Mouse (Mus musculus): Measurements from ENCODE around the gene Mkrn1. TPM values are rescaled to one million over a fixed set of nuclear protein-coding genes. Genes with fewer than 3 reads are reported as not detected.

The Mkrn1 gene
- total and polyA plus RNA-seq, 2 experiments from 2014 or later, result 57.5 to 61.1 TPM

DNA sequence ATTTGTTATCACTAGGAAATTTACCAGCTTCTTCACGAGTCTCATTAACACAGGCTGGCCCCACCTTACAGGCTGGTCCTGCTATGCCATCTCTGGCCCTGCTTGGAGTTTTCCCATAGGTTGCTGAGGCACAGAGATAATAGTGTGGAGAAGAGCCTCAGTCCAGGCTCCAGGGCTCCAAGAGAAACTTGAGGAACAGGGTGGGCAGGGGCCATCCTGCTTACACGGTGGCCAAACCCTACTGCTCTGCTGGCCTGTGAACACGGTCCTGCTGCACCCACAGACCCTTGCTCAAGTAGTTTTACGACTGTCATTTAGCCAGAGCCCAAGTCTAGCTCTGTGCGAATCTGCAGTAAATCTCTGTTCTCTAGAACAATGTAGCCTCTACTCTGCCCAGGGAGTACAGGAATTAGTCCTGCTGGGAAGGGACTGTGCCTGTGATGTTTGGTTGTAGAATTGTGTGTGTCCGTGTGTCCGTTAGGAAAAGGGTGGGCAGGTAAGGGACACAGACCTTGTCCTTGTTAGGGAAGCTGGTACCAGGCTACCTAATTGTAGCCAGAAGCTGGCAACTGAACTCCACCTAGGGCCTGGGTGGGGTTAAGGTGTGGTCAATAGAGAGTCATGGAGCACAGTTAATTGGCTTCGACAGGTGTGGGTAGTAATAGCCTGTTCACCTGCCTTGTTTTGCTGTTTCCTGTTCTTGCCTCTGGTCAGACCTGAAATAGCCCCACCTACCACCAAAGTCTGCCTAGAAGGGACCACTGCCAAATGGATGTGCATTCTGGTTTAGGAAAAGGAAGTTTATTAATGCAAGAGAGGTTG is 35.3 kb upstream of the Mkrn1 start:
- no peak for ATAC-seq (ENCODE audit: insufficient read depth, low read depth)
- Histone ChIP-seq H3K27ac (ENCODE audit: low read depth) (no peak overlapping the region), H3K4me2 (ENCODE audit: low read depth, low read length) (no peak overlapping the region), H3K27me3 (ENCODE audit: control insufficient read depth, insufficient read depth, low read length) (no peaks in the 10 kb centered on the region), H3K9ac (replicated peaks; ENCODE audit: low read depth, low read length) (no peak overlapping the region), H3K4me1 (ENCODE audit: control insufficient read depth, insufficient read depth) (no peaks in the 10 kb centered on the region), H3K9me3 (replicated peaks; ENCODE audit: control insufficient read depth, low read length) (no peaks in the 10 kb centered on the region), H3K36me3 (replicated peaks; ENCODE audit: control insufficient read depth, insufficient read depth, low read length) (0 out of 2 replicates have a peak, but pooled peaks cover 3% of the 10 kb centered on the region), H3K4me3 (ENCODE audit: low read depth, low read length) (no peak overlapping the region)
- DNase-seq (ENCODE audit: low spot score), result no peak
- 76% methylated on average over 8 of the region's 8 CpGs for WGBS
- TF ChIP-seq CTCF (IDR thresholded peaks at IDR 0.05; ENCODE audit: low read depth) (no peak), EP300 (IDR thresholded peaks at IDR 0.05; ENCODE audit: low read depth) (no peak)

DNA sequence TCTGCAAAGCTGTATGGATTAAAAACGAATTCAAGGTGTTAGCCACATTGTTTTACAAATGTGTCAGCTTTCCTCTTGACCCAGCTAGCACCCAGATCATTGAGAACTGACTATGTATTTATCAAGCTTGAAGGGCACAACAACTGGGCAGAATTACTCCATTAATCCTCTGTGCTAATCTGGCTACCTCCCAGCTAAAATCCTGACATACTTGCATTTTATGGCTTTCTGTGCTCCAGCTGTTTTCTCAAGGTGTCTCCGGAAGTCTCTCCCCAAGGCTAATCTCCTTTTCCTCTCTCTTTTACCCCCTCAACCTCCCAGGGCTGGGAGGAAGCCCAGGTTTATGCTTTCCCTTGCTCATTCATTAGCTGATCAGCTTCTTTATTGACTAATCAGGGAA is 34.4 kb upstream of the Mkrn1 start:
- Histone ChIP-seq H3K27ac (ENCODE audit: low read depth) (no peak overlapping the region), H3K36me3 (replicated peaks; ENCODE audit: control insufficient read depth, insufficient read depth, low read length) (no peaks in the 10 kb centered on the region), H3K4me3 (ENCODE audit: low read depth, low read length) (no peak overlapping the region), H3K9me3 (replicated peaks; ENCODE audit: control insufficient read depth, low read length) (no peaks in the 10 kb centered on the region), H3K27me3 (ENCODE audit: control insufficient read depth, insufficient read depth, low read length) (no peaks in the 10 kb centered on the region), H3K9ac (replicated peaks; ENCODE audit: low read depth, low read length) (no peak overlapping the region), H3K4me1 (ENCODE audit: control insufficient read depth, insufficient read depth) (no peaks in the 10 kb centered on the region), H3K4me2 (ENCODE audit: low read depth, low read length) (no peak overlapping the region)
- WGBS, result 51% methylated on average over 2 of the region's 2 CpGs
- DNase-seq (ENCODE audit: low spot score) (no peak), ATAC-seq (ENCODE audit: insufficient read depth, low read depth) (no peak)
- TF ChIP-seq CTCF (IDR thresholded peaks at IDR 0.05; ENCODE audit: low read depth) (no peak), EP300 (IDR thresholded peaks at IDR 0.05; ENCODE audit: low read depth) (no peak)

DNA sequence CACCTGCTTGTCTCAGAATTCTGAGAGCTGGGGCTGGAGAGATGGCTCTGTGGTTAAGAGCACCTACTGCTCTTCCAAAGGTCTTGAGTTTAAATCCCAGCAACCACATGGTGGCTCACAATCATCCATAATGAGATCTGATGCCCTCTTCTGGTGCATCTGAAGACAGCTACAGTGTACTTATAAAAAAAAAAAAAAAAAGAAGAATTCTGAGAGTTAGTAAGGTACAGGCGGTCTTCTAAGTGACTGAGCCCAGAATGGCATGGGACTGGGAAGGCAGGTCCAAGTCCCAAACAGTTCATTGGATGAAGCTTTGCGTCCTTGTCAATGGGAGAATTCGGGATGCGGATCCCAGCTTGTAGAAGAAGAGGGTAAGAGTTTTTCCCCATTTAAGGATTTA is 33.3 kb upstream of the Mkrn1 start:
- no peak overlapping the region for H3K9ac ChIP-seq (replicated peaks; ENCODE audit: low read depth, low read length)
- H3K36me3 ChIP-seq (replicated peaks; ENCODE audit: control insufficient read depth, insufficient read depth, low read length), result no peaks in the 10 kb centered on the region
- WGBS, result 87% methylated on average over 4 of the region's 4 CpGs
- no peaks in the 10 kb centered on the region for H3K4me1 ChIP-seq (ENCODE audit: control insufficient read depth, insufficient read depth)
- no peak for ATAC-seq (ENCODE audit: insufficient read depth, low read depth)
- no peaks in the 10 kb centered on the region for H3K27me3 ChIP-seq (ENCODE audit: control insufficient read depth, insufficient read depth, low read length)
- no peaks in the 10 kb centered on the region for H3K9me3 ChIP-seq (replicated peaks; ENCODE audit: control insufficient read depth, low read length)
- H3K4me3 ChIP-seq (ENCODE audit: low read depth, low read length), result no peak overlapping the region
- no peak overlapping the region for H3K27ac ChIP-seq (ENCODE audit: low read depth)
- H3K4me2 ChIP-seq (ENCODE audit: low read depth, low read length), result no peak overlapping the region
- no peak for DNase-seq (ENCODE audit: low spot score)
- no peak for TF ChIP-seq CTCF (IDR thresholded peaks at IDR 0.05; ENCODE audit: low read depth)
- TF ChIP-seq EP300 (IDR thresholded peaks at IDR 0.05; ENCODE audit: low read depth), result no peak

DNA sequence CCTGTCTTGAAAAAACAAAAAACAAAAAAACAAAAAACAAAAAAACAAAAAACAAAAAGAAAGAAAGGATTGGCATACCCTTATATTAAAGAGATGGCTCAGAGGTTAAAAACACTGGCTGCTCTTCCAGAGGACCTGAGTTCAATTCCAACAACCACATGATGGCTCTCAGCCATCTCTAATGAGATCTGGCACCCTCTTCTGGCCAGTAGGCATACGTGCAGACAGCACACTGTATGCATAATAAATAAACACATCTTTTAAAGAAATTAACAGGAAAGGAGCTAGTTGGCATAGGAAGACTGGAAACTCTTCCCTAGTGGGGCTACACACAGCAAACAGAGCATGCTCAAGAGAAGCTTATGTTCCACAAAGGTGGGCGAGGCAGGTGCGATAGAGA is 30.8 kb upstream of the Mkrn1 start:
- Histone ChIP-seq H3K9me3 (replicated peaks; ENCODE audit: control insufficient read depth, low read length) (no peaks in the 10 kb centered on the region), H3K4me3 (ENCODE audit: low read depth, low read length) (no peak overlapping the region), H3K4me2 (ENCODE audit: low read depth, low read length) (no peak overlapping the region), H3K27me3 (ENCODE audit: control insufficient read depth, insufficient read depth, low read length) (no peaks in the 10 kb centered on the region), H3K4me1 (ENCODE audit: control insufficient read depth, insufficient read depth) (no peaks in the 10 kb centered on the region), H3K27ac (ENCODE audit: low read depth) (no peak overlapping the region), H3K36me3 (replicated peaks; ENCODE audit: control insufficient read depth, insufficient read depth, low read length) (no peaks in the 10 kb centered on the region), H3K9ac (replicated peaks; ENCODE audit: low read depth, low read length) (no peak overlapping the region)
- no peak for DNase-seq (ENCODE audit: low spot score)
- no peak for ATAC-seq (ENCODE audit: insufficient read depth, low read depth)
- peak; percentile 33 for TF ChIP-seq CTCF (IDR thresholded peaks at IDR 0.05; ENCODE audit: low read depth)
- TF ChIP-seq EP300 (IDR thresholded peaks at IDR 0.05; ENCODE audit: low read depth), result no peak
- WGBS, result 76% methylated on average over 3 of the region's 3 CpGs

DNA sequence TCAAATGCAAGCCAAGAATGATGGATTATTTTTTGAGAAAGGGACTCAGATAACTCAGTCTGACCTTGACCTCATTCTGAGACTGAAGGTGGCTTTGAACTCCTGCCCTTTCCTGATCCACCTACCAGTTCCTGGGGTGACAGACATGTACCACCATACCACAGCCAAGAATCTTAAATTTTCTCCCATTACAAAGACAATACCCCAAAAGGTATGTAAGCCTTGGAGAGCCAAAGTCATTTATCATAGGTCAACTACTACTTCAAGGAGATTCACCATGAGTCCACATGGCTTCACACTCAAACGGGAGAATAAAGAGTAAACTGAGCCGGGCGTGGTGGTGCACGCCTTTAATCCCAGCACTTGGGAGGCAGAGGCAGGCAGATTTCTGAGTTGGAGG is 30.3 kb upstream of the Mkrn1 start:
- 87% methylated on average over 4 of the region's 4 CpGs for WGBS
- H3K27me3 ChIP-seq (ENCODE audit: control insufficient read depth, insufficient read depth, low read length), result no peaks in the 10 kb centered on the region

More for the DNA sequence above, 30.3 kb upstream of the Mkrn1 start:
- Histone ChIP-seq H3K4me2 (ENCODE audit: low read depth, low read length) (no peak overlapping the region), H3K4me1 (ENCODE audit: control insufficient read depth, insufficient read depth) (no peaks in the 10 kb centered on the region), H3K36me3 (replicated peaks; ENCODE audit: control insufficient read depth, insufficient read depth, low read length) (no peaks in the 10 kb centered on the region), H3K9ac (replicated peaks; ENCODE audit: low read depth, low read length) (no peak overlapping the region), H3K9me3 (replicated peaks; ENCODE audit: control insufficient read depth, low read length) (no peaks in the 10 kb centered on the region), H3K4me3 (ENCODE audit: low read depth, low read length) (no peak overlapping the region), H3K27ac (ENCODE audit: low read depth) (no peak overlapping the region)
- TF ChIP-seq EP300 (IDR thresholded peaks at IDR 0.05; ENCODE audit: low read depth), result no peak
- no peak for TF ChIP-seq CTCF (IDR thresholded peaks at IDR 0.05; ENCODE audit: low read depth)
- DNase-seq (ENCODE audit: low spot score) (no peak), ATAC-seq (ENCODE audit: insufficient read depth, low read depth) (no peak)
